Mouse (Mus musculus): ENCODE measurements around the gene Setx.
"Not testable (repeated sequence)": the region's sequence is repeated elsewhere in the genome, so short reads cannot be mapped to it uniquely, and the experiment has no call there.

Setx gene

DNA sequence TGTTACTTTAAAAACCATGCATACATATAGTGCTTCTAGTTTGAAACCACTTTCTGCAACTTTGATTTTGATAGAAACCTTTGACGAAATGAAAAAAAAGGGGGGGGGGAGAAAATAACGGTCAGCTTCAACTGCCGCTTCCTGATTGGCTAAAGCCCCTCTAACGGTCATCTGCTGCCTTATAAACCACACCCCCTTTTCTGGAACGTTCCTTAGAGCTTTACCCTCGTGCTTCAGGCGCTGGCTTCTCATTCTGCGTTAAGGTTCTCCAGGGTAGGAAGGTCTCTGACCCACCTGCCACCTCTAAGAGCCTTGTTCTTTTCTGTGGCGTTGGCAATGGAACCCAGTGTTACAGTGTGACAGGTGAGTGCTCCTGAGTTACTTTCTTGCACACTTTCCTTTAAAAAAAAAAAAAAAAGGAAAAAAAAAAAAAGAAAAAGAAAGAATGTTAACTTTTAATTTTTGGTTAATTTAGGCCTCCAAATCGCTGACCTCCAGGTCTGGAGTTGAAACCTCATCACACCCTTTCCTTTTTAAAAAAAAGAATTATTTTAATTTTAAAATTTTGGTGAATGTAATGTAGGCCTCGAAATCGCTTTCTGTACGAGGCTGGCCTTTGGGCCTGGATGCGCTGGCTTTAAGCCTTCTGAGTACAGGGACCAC lies at the start of gene Setx:
Setx (plus strand) TSS at position 275 of the 663 bp plus-strand sequence.
- no peak for DNase-seq (ENCODE audit: extremely low spot score, low read depth, low spot score)

GRCm38 (mm10) chr2:29074676-29075075 lies 49.3 kb upstream of the Setx start:
- no peak for DNase-seq (ENCODE audit: extremely low spot score, low read depth, low spot score)

DNA sequence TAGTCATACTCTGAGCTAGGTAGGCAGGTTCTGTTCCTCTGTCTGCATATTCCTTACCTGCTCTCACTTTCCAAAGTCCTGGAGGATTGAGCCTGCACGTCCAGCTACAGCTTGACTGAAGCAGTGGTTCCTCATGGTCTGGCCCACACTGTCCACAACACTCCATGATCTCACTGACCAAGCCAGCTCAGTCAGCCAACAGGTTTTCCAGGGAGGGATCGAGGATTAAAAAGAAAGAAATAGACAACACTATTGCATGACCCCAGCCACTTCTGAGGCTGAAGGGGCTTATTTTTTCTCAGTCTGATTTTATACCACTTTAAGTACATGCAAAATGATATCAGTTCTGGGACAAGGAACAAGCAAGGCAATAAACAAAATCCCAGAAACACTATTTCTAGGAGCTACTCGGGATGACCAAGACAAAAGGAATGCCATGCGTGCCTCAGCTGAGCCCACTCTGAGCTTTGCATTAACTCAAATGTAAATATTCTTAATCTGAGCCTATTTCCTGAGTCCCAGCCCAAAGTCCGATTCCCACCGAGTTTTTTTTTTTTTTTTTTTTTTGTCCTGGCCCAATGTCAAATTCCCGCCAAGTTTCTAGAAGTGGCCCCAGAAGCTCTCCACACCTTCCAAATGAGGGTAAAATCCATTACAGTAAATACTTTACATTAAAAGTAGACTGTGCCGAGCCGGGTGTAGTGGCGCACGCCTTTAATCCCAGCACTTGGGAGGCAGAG lies 48.5 kb upstream of the Setx start:
- no peak for DNase-seq (ENCODE audit: extremely low spot score, low read depth, low spot score)

DNA sequence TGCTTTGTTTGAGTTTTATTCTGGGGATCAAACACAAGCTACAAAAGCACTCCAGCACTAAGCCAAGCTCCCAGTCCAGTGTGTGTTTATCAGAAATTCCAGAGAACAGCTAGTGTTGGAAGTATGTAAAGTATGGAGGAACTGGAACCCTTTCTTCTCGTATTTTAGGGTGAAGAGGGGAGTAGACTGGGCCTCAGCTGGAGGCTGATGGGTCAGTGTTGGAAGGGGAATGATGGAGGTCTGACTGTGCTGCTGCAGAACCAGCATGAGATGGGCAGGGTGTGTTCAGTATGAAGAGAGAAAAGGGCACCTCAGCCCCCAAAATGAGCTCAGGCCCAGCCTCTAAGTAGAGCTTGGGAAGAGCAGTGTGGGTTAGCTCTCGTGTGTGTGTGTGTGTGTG lies 47.8 kb upstream of the Setx start:
- no peak for DNase-seq (ENCODE audit: extremely low spot score, low read depth, low spot score)

- DNase-seq (ENCODE audit: extremely low spot score, low read depth, low spot score), result no peak
These were observed 42.0 kb upstream of the Setx start for GRCm38 (mm10) chr2:29081965-29082364.

- DNase-seq (ENCODE audit: extremely low spot score, low read depth, low spot score), result no peak
These were observed 38.0 kb upstream of the Setx start for GRCm38 (mm10) chr2:29086026-29086425.

GRCm38 (mm10) chr2:29089276-29089675 lies 34.7 kb upstream of the Setx start:
- not testable (repeated sequence) for DNase-seq (ENCODE audit: extremely low spot score, low read depth, low spot score)

- no peak for DNase-seq (ENCODE audit: extremely low spot score, low read depth, low spot score)
These were observed 28.3 kb upstream of the Setx start for GRCm38 (mm10) chr2:29095674-29096073.

DNA sequence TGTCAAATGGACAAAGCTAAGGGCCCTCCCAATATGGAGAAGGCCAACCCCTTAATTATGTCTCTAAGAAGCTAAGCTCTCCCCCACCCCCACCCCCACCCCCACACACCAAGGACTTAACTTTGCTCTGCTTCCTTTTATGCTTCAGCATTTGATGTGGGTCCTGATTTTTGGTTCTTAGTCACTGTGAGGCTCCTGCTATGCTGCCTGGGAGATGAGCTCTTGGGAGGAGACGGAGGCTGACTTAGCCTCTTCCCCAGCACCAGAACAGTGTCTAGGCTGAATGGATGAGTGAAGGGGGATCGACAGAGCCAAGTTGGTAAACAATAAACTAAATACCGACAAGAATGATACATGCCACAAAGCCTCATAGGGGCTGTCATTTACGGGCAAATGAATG lies 27.2 kb upstream of the Setx start:
- DNase-seq (ENCODE audit: extremely low spot score, low read depth, low spot score), result no peak

DNA sequence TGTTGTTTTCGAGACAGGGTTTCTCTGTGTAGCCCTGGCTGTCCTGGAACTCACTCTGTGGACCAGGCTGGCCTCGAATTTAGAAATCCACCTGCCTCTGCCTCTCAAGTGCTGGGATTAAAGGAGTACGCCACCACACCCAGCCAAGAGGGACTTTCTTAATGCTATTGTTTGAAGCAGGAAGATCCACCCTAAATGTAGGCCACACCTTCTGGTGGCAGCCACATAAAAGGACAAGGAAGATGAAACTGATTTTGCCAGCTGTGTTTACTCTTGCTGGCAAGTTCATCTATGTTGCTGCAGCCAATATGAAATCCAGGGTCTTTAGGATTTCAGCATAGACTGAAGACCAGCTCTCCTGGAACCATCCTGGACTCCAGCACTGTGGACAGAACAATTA lies 26.5 kb upstream of the Setx start:
- no peak for DNase-seq (ENCODE audit: extremely low spot score, low read depth, low spot score)

- DNase-seq (ENCODE audit: extremely low spot score, low read depth, low spot score), result not testable (repeated sequence)
These were observed 26.0 kb upstream of the Setx start for GRCm38 (mm10) chr2:29097955-29098354.

DNA sequence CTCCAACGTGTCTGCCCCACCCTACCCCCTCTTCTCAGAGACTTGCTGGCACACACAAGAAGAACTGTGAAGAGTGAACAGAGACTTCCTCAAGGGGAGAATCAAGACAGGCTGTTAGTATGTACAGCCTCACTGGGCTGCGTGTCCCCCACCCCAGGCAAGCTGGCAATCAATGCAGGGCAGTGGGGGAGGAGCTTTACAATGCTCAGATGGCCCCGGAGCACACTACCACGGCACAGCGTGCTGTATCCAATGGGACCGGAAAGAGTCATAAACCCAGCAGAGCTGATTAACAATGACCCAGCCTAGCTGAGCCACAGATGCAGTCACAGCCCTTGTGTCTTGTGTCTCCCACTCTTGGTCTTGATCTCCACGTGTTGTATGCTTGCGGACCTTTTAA lies 25.2 kb upstream of the Setx start:
- no peak for DNase-seq (ENCODE audit: extremely low spot score, low read depth, low spot score)

- no peak for DNase-seq (ENCODE audit: extremely low spot score, low read depth, low spot score)
These were observed 24.3 kb upstream of the Setx start for GRCm38 (mm10) chr2:29099646-29100045.

- no peak for DNase-seq (ENCODE audit: extremely low spot score, low read depth, low spot score)
These were observed 23.0 kb upstream of the Setx start for GRCm38 (mm10) chr2:29100822-29101534.

GRCm38 (mm10) chr2:29102416-29103377 lies 21.3 kb upstream of the Setx start:
- not testable (repeated sequence) for DNase-seq (ENCODE audit: extremely low spot score, low read depth, low spot score)

DNA sequence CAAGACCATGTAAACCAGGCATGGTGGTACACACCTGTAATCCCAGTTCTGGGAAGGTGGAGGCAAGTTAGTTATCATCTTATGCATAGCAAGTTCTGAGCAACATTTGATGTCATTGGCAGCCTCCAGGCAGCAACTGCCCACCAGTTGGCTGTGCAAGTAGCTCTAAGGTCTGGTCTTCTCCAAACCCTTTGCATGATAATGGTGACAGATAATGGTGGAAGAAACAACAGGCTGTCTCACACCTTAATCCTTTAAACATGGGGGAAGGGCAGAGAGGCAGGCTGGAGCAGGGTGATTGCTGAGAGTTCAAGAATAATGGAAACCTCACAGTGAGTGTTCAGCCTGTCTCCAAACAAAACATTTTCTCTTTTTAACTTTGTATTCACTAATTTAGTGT lies 3.0 kb upstream of the Setx start:
- DNase-seq (ENCODE audit: extremely low spot score, low read depth, low spot score), result no peak

DNA sequence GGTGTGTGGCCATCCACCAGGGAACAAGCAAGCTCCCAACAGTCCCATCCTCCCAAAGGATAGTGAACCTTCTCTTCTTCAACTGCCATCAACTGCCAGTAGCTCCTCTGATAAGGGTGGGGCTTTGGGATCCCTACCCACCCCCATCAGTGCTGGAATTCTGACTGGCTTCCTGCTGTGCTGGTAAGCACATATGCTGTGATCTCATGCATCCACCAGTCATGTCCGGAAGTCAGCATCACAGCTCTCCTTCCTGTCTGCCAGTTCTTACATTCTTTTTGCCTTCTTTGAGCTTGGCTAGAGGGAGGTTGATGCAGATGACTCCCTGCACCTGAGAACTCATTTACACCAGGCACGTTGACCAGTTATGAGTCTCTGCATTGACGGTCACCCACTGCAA lies 1.5 kb upstream of the Setx start:
- DNase-seq (ENCODE audit: extremely low spot score, low read depth, low spot score), result no peak

- DNase-seq (ENCODE audit: extremely low spot score, low read depth, low spot score), result no peak
These were observed 572 bp downstream of the Setx start for GRCm38 (mm10) chr2:29124571-29124935.

GRCm38 (mm10) chr2:29124936-29125701 lies 1.1 kb downstream of the Setx start:
- DNase-seq (ENCODE audit: extremely low spot score, low read depth, low spot score), result peak; percentile 93
